Mouse (Mus musculus): Measurements from ENCODE around the gene Sars2. TPM values are rescaled to one million over a fixed set of nuclear protein-coding genes. Genes with fewer than 3 reads are reported as not detected.

Gene Sars2
- total RNA-seq, 2 experiments from 2014 or later = 1.8 TPM; not detected in 1

DNA sequence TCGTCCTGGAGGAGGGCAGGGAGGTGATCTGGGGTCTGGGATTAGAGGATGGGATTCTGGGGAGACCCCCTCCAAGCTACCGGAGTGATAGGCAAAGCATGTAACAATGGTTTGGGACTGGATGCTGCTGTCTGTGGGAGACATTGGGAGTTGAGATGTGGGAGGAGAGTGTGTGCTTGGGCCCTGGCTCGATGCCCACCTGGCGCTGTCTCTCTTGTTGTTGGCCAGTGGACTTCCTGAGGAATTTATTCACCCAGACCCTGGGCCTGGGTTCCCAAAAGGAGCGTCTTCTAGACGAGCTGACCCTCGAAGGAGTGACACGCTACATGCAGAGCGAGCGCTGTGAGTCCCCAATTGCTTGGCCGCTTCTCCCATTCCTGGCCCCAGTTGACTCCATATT, 30.1 kb downstream of the Sars2 start:
- ATAC-seq (replicated peaks; ENCODE audit: low FRiP score, poor library complexity, severe bottlenecking) = no peak

DNA sequence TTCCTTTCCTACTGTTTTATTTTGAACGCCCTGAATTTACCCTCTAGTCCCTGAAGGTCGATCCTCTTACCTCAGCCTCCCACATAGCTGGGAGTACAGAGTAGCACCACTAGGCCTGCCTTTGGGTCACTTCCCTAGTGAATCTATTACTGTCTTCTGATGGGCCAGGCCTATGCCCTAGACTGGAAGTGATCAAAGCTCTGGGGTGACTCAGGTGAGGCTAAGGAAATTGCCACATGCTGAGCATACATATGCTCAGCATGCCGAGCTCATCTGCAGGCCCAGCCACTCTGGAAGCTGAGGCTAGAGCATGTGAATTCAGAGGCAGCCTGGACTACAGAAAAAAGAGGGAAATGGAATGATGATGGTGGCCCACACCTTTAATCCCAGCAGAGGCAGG, 31.4 kb downstream of the Sars2 start:
- ATAC-seq (replicated peaks; ENCODE audit: low FRiP score, poor library complexity, severe bottlenecking) = no peak

DNA sequence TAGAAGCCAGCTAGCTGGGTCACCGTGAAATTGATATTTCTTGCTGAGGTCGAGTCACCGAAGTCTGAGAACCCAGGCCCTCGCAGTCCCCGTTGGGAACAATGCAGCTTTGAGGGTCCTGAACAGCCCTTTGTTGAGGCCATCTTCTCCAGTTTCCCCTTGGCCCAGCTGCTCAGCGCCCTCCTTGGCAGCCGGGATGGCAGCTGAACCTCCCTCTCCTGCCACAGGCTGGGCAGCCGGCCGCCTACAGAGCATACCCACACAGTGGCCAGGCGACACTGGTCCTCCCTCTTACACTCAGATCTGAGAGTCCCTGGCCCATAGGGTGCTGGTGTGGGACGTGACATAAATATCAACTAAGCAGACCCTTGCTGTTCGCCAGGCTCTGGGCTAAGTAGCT, 32.4 kb downstream of the Sars2 start:
- no peak for ATAC-seq (replicated peaks; ENCODE audit: low FRiP score, poor library complexity, severe bottlenecking)

DNA sequence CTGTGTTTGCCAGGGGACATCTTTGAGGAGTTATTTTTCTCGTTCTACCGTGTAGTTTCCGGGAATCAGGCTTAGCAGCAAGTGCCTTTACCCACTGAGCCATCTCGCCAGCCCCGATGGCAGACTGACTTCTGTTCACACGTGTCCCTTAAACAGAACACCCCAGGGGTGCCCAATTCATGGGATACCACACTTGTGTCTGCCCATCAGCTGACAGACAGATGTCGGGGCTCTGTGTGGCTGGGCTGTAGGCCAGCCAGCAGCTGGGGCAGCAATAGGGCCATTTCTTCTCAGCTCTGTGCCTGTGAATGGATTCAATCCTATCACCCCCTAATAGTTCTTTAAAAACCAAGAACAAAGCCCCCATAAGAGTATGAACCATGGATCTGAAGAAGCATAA, 33.3 kb downstream of the Sars2 start:
- no peak for ATAC-seq (replicated peaks; ENCODE audit: low FRiP score, poor library complexity, severe bottlenecking)

DNA sequence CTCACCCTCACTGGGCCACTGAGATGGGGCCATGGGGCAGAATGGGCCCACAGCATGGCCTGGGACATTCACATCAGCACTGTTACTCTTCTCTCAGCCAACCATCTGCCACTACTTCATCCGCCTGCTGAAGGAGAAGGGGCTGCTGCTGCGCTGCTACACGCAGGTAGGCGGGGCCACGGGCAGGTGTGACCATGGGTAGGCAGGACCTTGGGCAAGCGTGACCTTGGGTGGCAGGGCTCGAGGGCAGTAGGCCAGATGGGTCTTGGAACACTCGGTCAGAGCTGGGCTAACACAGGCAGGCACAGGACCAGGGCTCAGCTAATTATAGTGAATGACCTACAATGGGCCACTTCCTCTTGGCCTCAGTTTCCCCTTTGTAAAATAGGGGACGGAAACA, 37.0 kb downstream of the Sars2 start:
- ATAC-seq (replicated peaks; ENCODE audit: low FRiP score, poor library complexity, severe bottlenecking) = no peak

DNA sequence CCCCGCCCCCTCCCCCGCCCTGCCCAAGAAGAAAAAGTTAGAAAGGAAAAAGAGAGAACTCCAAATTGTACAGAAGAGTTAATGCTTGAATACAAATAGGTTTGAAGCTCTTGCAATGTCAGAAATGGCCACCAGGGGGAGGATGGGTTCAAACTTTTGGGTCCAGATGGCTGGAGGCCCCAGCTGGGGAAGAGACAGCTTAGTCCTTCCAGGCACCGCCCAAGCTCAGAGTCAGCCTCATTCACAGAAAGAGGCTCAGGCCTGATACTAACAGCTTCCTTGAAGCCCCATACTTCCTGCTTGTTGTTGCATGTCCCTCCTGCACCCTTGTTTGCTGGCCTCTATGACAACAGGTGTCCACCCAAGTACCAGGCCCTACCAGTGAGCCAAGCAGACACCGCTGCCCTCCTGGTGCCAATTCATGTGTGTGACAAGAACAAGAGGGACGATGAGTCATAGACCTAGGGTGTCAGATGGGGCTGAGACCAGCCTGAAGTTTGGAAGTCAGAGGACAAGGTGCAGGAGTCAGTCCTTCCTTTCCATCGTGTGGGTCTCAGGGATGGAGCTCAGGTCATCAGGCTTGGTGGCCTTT, 38.4 kb downstream of the Sars2 start:
- peak; percentile 62 for ATAC-seq (replicated peaks; ENCODE audit: low FRiP score, poor library complexity, severe bottlenecking)

DNA sequence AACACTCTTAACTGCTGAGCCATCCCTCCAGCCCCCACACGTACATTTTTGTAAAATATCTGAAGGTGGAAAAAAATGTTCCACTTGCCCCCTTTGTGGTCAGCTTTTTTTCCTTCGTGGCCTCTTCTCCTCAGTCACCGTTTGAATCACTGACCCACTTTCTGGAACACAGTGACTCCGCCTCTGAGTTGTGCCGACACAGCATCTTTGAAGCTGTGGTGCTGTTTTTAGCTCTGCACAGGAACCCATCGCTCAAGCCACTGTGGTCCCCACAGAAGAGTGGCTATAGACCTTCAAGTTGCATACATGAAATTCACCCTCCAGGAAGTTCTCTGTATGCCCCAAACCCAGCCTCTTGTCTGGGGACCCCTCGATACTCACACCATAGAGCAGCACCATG, 39.1 kb downstream of the Sars2 start:
- no peak for ATAC-seq (replicated peaks; ENCODE audit: low FRiP score, poor library complexity, severe bottlenecking)

DNA sequence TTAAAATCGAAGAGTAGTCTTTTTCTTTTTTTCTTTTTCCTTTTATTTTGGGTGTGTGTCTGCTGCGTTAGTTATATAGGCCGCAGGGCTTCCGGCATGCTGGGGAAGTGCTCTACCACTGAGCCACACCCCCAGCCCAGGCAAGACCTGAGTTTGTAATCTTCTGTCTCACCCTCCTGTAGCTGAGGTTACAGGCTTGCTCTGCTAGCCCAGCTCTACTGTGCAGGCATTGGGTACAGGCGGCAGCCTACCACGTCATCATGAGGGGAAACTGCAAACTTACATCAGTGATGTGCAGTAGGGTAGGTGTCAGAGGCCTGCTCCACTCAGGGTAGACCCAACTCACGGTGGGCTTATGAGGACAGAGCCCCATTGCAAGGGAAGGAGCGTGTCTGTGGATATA, 39.5 kb downstream of the Sars2 start:
- no peak for ATAC-seq (replicated peaks; ENCODE audit: low FRiP score, poor library complexity, severe bottlenecking)

DNA sequence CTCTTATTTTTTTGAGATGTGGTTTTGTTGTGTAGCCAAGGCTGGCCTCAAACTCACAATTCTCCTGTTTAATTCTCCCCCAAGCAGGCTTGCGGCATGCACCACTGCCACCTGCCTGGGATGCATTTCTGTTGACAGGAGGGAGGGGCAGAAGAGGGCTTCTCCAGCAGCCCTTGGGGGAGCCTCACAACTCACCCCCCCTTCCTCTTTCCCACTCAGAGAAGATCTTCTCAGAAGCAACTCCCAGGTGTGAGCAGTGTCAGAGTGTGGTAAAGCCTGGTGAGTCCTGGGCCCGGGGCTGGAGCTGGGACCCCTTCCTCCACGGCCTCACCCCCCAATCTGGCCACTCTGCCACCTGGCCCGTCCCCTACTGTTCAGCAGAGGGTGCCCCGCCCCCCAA, 43.4 kb downstream of the Sars2 start:
- no peak for ATAC-seq (replicated peaks; ENCODE audit: low FRiP score, poor library complexity, severe bottlenecking)

DNA sequence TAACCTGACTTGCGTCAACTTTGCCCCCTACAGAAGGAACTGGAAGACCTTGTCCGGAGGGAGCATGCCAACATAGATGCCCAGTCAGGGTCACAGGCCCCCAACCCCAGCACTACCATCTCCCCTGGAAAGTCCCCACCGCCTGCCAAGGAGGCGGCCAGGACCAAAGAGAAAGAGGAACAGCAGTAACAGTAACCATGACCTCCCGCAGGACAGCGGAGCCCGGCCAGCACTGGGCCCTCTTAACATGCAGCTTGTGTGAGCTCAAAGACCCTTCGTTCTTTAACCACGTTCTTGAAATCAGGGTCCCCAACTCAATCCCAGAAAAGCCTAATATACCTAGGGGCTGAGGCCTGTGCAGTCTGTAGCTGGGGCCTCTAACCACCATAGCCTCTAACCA, 46.1 kb downstream of the Sars2 start:
- no peak for ATAC-seq (replicated peaks; ENCODE audit: low FRiP score, poor library complexity, severe bottlenecking)

DNA sequence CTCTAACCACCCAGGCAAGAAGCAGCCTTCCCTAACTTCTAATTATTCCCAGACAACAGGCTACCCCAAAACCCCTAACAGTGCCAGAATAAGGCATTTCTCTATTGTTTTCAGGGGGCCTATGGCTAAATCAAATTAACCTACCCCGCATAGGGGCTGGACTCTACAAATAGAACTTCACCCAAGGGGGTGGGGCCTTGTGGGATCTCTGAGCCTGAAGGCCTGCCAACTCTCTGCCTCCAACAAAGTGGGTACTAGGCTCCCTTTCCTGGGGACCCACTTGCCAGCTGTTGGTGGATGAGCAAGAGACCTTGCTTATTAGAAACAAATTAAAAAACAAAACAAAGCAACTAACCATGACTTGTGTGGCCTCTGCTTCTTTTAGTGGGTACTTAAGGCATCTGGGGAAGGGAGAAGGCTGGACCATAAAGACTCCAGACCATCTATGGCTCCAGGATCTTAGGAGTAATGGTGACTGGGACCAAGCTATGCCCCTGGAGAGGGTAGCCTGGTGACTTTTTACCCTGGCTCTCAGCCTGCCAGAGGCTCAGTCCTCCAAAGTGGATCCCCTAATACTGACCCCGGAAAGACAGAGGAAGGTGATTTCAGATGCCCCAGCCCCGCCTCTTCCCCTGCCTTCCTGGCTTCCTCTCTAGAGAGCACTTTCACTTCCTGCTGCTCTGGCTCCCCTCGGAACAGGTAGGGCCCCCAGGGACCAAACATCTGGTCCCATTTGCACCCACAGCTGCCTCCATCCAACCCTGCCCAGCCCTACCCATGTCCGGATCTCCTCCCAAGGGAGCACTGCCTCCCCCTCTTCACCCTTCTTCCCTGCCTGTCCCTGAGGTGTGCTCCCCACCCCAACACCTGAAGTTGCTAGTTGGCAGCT, 46.8 kb downstream of the Sars2 start, which contains the start of gene Rinl:
TSS of gene Rinl (plus strand) at position 663 of the 889 bp plus-strand sequence.
- ATAC-seq (replicated peaks; ENCODE audit: low FRiP score, poor library complexity, severe bottlenecking) = no peak

DNA sequence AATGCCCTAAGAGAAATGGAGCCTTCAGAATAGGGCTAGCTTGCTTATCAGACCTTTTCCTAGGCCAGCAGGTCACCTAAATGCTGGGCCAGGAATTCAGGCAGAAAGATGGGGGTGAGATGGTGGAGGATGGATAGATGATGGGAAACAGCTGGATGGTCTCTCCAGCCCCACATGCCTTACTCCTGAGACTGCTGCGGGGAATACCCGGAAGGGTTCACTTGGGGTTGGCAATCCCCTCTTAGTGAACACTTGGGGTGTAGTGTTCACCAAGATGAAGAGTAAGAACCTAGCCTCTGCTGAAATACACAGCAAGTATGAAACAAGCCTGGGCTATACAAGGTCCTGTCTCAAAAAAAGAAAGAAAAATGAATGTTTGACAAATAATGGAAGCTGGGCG, 47.4 kb downstream of the Sars2 start:
- ATAC-seq (replicated peaks; ENCODE audit: low FRiP score, poor library complexity, severe bottlenecking) = no peak

DNA sequence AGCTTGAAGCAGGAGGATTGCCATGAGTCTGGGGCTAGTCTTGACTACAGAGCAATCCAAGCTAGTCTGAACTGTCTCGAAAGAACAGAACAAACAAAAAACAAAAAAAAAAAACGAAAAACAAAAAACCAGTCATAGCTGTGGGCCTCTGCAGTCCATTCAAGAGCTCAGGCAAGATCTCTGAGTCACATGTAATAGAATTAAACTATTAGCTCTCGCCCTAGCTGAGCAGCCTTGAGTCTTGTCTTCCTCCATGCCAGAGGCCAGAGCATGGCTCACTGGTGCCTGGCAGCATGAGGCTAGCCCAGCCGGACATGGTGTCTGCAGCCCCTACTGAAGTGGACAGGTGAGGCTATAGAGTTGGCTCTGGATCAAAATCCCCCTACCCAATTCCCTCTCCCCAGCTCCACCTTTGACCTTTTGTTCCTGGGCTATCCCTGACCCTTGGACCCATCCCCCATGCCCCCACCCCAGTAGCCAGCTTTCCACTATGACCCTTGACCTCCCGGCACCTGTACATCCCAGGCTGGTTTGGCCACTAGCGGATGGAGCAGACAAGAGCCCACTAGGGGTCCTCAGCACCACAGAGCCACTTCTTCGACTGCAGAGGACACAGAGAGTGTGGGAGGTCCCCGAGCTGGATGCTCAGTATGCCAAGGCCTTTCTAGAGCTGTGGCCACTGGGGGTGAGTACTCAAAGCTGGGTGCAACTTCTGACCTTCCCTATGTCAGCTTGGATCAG, 48.4 kb downstream of the Sars2 start:
- no peak for ATAC-seq (replicated peaks; ENCODE audit: low FRiP score, poor library complexity, severe bottlenecking)

DNA sequence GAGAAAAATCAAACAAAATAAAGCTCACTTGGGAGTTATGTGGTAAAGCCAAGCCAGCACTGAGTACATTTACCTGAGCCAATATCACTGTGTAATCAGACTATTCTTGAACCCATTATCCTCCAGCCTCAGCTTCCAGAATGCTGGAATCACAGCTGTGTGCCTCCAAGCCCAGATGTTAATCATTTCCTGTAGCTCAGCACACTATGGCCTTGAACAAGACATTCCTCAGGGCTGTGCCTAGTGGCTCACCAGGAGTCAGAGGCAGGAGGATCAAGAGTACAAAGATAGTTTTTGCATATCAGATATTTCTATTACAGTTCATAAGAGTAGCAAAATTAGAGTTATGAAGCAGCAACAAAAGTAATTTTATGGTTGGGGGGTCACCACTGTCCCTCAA, 49.9 kb downstream of the Sars2 start:
- ATAC-seq (replicated peaks; ENCODE audit: low FRiP score, poor library complexity, severe bottlenecking) = no peak

DNA sequence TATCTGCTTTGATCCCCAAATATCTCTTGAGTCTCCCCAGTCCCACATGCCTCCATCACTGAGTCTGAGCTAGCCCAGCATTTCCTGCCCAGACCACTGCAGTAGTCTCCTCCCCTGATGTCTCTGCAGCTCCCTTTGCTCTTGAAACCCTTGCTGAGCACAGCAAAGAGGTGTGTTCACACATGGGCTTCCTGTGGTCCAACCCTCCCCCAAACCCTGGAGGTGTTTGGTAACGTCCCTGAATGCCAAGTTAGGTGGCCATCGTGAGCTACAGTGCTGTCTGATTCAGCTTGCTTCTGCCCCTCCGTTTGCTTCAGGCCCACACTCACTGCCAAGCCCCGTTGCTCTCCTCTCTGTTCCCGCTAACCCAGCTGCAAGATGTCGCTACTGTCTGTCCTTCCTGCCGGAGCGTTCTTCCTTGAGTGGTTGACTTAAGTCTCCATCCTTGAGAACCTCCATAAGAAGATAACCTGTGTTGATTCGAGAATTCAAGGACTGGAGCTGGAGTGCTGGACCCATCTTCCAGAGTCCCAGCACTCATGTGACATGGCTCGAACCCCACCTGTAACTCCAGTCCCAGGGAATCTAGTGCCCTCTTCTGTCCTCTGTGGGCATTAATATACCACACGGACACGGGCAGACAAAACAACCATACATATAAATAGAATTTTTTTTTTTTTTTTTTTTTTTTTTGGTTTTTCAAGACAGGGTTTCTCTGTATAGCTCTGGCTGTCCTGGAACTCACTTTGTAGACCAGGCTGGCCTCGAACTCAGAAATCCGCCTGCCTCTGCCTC, 50.8 kb downstream of the Sars2 start:
- ATAC-seq (replicated peaks; ENCODE audit: low FRiP score, poor library complexity, severe bottlenecking) = no peak

DNA sequence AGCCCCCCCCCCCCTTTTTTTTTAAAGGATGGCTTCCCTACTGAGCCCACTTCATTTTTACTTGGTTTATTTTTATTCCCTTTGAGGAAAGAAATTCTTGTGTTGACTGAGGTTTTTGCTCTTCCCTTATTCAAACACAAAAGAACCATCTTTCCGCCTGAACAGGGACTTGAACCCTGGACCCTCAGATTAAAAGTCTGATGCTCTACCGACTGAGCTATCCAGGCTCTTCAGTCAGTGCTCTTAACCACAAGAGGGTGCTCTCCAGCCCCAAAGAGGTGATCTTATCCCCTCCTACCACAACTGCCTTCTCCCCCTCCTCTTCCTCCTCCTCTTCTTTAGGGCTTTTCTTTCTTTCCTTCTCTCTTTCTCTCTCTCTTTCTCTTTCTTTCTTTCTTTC, 52.0 kb downstream of the Sars2 start:
- ATAC-seq (replicated peaks; ENCODE audit: low FRiP score, poor library complexity, severe bottlenecking) = no peak

DNA sequence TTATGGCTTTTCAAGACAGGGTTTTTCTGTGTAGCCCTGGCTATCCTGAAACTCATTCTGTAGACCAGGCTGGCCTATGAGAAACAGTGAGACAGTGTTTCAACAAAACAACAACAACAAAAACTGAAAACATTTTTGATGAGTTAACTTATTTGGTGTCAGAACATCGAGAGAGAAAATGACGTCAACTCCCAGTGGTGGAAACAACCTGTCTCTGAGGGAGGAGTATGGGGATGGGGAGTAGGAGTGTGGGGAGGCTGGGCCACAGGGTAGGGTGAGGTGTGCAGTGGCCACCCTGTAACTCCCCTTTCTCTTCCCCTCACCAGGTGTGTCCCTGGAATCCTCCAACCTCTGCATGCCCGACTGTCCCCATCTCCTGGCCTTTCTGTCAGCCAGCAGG, 52.7 kb downstream of the Sars2 start:
- no peak for ATAC-seq (replicated peaks; ENCODE audit: low FRiP score, poor library complexity, severe bottlenecking)

DNA sequence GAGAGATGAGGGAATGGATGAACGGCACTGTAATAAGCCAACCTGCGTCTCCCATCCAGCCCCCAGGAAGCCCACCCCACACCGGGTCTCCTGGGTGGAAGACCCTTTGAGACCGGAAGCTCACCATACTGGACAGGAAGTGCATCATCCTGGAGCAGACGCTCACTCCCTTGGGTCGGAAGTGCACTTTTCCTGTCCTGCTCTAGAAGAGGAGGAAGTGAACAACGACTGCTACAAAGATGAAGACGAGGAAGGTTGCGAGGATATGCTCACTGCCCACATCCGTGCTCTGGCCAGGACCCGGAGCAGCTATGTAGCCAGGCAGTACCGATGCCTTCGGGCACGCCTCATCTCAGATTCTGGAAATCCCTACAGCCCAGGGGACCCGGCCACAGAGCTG, 54.0 kb downstream of the Sars2 start:
- 0 out of 2 replicates have a peak, but pooled peaks have one; percentile 32 for ATAC-seq (replicated peaks; ENCODE audit: low FRiP score, poor library complexity, severe bottlenecking)

DNA sequence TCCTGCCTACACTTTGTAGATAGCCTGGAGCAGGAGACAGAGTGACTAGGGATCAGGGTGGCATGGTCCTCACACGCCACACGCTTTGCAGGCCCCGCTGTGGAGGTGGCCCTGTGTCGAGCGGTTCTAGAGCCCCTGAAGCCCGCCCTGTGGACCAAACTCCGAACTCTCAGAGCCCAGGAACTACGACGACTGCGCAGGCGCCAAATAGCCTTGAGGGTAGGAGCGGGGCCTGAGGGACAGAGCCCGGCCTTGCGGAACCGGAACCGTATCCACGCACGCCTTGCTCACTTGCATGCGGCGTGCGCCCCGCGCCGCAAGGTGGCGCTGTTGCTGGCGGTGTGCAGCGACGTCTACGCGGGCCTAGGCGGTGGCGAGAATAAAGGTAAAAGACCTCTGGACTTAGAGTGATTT, 54.8 kb downstream of the Sars2 start:
- ATAC-seq (replicated peaks; ENCODE audit: low FRiP score, poor library complexity, severe bottlenecking) = peak; percentile 87

DNA sequence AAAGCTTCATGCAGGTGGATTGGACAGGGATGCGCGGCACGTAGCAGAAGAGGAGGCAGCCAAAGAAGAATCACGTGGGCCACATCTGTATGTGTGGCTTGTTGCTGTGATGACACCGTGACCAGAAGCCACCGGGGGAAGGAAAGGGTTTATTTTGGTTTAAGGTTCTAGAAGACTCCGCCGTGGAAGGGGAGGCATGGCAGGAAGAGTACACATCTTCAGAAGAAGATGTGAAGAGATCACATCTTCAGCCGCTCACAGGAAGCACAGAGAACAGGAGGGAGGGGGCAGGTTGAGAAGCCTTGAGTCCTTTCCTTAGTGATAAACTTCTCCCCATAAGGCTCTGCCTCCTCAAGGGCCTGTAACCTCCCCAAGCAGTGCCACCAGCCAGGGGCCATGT, 58.2 kb downstream of the Sars2 start:
- ATAC-seq (replicated peaks; ENCODE audit: low FRiP score, poor library complexity, severe bottlenecking) = no peak
